Mouse (Mus musculus): ENCODE results near the gene Nup205.
A peak's percentile ranks its signal among the peaks of the same experiment; 100 is the strongest.
"Not testable (repeated sequence)": the region's sequence is repeated elsewhere in the genome, so short reads cannot be mapped to it uniquely, and the experiment has no call there.

Nup205 gene

DNA sequence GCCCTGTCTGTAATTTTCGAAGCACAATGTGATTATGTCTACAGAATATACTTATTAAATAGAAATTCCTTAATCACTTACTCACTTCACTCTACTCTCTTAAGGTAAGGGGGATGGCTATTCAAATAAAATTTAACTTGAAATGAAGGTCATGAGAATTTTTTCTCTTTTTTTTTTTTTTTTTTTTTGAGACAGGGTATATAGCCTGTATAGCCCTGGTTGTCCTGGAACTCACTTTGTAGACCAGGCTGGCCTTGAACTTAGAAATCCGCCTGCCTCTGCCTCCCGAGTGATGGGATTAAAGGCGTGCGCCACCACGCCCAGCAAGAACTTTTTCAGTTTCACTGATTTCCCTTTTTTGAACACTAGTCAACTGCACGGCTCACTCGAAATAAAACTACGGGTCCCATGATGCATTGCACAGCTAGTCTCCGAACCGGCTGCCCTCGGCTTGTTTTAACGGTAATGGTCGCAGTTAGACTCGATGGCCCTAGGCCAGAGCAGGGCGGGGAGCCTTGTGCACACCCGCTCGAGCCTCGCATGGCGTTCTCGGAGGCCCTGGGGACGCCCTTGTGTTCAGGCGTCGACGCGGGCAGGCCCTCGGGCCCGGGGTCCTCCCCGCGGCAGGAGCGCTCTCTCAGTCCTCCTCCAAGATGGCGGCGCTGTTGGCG lies at the start of gene Nup205:
Gene Nup205, plus strand, starts transcription at position 443 of the 671 bp plus-strand sequence.
- peak; percentile 78 to 87 for DNase-seq

DNA sequence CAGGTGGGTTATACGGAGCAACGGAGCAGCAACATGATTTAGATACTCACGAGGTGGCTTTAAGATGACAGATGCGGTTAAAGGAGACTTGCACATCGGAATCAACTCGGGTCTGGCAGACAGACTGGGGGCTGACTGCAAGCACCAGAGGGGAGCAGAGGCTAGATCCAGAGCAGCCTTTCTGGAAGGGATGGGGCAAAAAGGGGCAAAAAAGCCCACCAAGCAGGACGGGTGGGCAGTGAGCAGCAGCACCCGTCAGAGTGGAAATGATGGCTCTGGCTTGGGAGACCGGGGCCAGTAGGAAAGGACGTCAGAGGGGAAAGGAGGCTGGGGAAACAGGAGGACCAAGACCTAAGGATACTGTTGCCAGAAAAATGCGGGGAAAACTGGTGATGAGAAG lies 44.4 kb upstream of the Nup205 start:
- DNase-seq, result no peak

DNA sequence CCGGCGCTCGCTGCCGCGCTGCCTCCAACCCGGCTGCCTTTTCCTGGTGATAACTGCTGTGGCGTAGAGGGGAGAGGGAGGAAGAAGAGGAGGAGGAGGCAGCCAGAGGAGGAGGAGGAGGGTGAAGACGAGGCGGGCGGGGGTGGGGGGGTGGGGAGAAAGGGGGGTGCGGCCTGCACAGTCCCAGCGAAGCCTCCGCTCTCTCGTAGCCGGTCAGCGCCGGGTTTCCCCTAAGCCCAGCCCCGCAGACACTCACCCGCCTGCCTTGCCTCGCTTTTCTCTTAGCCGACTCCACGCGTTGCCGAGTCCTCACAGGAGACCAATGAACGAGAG lies 44.0 kb upstream of the Nup205 start:
- DNase-seq, result no peak

DNA sequence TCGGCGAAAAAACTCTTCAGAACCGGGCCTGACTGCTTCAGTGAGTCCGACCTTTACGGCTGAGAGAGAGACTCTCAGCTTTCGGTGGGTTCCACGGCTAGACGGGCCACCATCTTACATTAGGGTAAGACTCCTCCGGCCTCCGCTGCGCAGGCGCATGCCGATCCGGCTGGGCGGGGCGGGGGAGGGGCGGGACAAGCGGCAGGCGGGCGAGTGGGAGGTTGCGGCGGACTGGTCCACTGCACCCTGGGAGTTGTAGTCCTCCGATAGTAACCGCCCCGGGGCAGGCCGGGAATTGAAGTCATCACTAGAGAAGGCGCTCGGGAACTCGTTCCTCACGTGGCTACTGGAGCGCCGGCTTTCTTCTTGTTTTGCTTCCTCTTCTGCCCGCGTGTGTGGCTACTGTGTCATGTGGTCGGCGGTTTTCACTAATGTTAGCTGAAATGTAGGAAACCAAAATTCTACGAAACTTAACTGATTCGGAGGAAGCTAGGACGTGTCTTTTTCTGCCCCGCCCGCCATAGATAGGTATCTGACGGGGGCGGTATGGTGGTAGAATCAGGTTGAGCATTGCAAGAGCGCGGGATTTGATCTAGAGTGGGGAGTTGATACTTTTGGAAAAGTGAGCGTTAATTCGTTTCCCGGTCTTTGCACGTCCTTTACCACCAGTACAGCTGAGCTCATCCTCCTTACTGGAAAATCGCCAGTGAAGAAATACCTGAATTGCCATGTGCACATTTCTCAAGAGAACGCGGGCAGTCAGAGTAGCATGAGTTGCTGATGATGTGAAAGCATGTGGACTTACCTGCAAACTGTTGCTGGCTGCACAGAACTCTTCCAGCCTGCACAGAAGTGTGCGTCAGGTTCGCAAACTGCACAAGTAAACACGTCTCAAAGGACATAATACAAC lies 43.4 kb upstream of the Nup205 start, which contains the start of gene Cnot4:
Gene Cnot4, minus strand, starts transcription at position 146 of the 910 bp plus-strand sequence.
- DNase-seq, result peak; percentile 99

DNA sequence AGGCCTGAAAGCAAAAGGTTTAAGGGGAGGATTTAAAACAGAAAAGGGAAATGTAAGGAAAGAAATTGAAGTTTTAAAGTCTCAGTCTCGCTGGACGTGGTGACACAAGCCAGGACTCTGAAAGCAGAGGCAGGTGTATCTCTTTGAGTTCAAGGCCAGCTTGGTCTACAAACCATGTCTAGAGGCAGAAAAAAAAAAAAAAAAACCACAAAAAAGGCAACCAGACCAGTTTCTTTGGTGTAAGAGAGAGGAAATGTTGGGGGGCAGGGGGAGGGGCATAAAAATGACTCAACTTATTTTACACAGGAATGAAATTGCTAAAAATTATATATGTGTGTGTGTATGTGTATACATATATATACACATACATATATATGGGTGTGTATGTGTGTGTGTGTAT lies 42.4 kb upstream of the Nup205 start:
- no peak for DNase-seq

DNA sequence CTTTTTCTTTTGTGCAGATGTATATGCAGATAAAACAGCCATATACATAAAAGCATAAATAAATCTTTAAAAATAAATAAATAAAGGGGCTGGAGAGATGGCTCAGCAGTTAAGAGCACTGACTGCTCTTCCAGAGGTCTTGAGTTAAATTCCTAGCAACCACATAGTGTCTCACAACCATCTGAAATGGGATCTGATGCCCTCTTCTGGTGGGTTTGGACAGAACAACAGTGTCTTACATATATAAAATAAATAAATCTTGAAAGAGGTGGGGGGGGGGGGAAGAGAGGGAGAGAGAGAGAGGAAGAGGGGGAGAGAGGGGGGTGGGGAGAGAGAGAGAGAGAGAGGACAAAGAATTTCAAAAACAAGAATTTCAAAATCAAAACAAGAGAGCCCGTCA lies 36.9 kb upstream of the Nup205 start:
- DNase-seq, result no peak

DNA sequence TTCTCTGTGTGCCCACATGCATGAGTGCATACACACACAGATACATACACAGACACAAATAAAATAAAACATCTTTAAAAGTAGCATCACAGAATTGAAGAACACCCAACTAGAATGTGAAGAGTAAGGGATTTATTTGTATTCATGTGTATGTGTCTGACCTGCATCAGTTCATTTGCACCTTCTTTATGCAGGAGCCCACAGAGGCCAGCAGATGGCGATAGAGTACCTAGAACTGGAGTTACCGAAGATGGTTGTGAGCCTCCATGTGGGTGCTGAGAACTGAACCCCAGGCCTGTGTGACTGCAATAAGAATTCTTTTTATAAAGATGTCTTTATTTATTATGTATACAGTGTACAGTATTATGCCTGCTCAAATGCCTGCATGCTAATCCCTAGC lies 31.7 kb upstream of the Nup205 start:
- DNase-seq, result no peak

DNA sequence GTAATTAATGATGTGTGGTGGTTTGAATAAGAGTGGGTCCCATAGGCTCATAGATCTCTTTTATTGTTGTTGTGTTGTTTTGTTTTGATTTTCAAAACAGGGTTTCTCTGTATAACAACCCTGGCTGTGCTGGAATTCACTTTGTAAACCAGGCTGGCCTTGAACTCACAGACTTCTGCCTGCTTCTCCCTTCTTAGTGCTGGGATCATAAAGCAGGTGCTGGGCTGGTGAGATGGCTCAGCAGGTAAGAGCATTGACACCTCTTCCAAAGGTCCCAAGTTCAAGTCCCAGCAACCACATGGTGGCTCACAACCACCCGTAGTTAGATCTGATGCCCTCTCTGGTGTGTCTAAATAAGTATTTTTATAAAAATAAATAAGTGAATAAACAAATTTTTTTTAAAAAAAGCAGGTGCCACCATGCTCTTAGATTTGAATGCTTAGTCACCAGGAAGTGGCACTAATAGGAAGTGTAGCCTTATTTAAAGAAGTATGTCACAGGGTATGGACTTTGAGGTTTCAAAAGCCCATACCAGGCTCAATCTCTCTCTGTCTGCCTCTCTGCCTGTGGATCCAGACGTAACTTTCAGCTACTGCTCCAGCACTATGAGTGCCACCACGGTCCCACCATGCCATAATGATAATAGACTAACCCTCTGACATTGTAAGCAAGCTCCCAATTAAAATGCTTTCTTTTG lies 29.3 kb upstream of the Nup205 start:
- DNase-seq, result no peak

DNA sequence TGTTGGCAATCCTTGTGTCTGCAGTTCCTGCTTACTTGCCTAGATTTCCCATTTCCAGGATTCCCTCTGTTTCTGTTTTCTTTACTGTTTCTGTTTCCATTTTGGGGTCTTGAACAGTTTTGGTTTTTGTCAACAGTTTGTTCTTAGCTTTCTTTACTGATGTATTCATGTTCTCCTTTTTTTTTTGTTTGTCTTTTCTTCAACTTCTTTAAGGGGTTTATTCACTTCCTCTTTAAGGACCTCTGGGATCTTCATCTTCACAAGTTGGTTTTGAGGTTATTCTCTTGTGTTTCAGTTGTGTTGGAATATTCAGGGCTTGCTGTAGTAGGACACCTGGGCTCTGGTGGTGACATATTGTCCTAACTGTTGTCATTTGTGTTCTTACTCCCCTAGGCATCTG lies 22.7 kb upstream of the Nup205 start:
- no peak for DNase-seq

DNA sequence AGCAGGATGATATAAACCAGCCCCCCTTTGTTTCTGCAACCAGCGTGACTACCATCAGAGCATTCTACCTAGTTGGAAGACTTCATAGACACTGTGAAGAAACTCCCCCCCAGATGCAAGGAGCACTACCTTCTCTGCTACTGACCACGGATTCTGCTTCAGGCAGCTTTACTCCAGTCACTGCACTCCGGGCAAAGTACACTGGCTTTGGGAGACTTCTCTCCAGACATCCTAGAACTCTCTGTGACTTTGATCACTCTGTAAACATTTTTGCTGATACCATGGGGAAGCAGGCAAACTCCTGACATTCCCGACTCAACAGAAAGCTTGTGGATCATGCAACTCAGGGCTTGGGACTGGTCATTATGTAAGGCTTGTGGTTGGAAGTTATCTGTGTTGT lies 8.0 kb upstream of the Nup205 start:
- peak; percentile 4 to 47 for DNase-seq

DNA sequence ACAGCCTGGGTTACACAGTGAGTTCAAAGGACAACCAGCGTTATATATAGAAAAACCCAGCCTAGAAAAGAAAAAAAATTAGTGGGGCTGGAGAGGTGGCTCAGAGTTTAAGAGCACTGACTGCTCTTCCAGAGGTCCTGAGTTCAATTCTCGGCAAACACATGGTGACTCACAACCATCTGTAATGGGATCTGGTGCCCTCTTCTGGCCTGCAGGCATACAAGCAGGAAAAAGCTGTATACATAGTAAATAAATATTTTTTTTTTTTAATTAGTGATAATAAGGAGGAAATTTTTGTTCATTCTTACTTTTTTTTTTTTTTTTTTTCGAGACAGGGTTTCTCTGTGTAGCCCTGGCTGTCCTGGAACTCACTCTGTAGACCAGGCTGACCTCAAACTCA lies 5.2 kb upstream of the Nup205 start:
- not testable (repeated sequence) for DNase-seq

DNA sequence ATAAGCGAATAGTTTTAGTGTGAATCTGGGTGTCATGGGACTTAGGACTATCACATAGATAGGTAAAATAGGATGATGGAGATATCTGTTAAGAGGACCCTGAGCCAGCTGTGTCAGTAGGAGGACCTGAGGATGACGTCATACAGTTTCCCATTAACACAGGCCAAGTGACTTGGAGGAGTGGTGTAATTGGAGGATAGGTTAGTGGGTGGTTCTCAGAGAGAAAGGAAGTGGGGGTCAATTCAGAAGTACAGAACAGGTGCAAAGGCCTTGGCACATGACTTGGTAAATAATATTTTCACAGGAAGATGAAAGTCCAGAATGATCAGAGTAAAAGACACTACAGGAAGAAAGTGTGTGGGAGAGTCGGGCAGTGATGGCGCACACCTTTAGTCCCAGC lies 4.0 kb upstream of the Nup205 start:
- no peak for DNase-seq

DNA sequence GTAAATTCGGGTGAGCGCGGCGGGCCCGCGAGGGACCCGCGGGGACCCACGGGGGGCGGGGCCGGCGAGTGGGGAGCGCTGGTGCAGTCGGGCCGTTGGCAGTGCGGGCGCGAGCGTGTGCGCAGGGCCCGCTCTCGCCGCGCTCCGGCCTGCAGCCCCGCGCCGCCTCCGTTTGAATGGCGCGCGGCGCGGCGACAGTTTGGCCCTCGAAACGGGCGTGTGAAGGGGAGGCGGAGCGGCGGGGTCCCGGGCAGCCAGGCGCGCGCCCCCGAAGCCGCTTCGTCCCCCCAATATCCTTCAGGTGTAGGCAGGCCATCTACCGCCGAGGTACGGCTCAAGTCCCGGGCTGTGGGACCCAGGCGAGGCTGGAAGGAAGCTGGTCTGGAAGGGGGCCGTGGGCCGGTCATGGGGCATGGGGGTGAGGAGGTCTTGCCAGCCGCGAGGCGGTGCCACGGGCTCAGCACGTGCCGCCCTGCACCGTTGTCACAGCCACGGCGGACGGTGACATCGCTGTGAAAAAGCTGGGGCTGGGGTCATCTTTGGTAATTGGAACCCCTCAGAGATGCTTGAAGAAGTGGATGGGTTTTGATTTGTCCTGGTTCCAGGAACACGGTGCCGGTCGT lies 540 bp downstream of the Nup205 start:
- DNase-seq, result peak in 1 of 2 experiments; percentile 56

DNA sequence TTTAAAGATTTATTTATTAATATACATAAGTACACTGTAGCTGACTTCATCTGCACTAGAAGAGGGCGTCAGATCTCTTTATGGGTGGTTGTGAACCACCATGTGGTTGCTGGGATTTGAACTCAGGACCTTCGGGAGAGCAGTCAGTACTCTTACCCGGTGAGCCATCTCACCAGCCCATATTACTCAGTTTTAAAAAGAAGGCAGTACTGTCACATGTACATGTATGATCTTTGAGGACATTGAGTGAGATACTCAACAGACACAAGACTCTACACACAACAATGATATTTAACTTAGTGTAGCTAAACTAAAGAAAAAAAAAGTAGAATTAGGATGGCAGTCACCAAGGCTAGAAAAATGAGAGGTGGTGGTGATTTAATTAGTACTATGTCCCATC lies 2.1 kb downstream of the Nup205 start:
- not testable (repeated sequence) for DNase-seq

DNA sequence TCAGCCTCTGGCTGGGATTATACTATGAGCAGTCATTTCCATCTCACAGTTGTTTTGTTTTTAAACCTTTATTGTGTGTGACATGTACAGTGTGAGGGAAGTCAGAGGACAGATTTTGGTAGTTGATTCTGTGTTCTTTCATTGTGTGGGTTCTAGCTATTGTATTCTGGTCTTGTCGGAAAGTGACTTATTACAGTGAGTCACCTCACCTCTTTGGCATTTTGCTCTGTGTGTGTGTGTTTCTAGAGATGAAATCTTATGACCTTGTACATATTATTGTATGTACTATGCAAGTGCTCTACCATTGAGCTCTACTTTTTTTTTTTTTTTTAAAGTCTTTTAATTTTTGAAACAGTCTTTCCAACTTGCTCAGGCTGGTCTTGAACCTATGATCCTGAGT lies 7.6 kb downstream of the Nup205 start:
- DNase-seq, result no peak

DNA sequence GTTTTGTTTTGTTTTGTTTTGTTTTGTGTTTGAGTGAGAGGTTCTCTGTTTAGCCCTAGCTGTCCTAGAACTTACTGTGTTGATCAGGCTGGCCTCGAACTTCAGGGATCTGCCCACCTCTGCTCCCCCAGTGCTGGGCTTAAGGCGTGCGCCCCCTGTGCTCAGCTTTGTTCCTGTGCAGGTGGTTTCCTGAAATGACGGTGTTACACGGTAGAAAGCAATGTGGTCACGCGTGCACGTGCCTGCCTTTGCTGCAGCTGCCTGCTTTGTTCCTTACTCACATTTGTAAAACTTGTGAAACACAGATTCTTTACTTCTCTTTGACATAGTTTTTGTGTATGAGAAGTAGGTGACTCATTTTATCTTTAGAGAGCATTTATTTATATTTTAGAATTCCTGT lies 14.0 kb downstream of the Nup205 start:
- DNase-seq, result no peak

DNA sequence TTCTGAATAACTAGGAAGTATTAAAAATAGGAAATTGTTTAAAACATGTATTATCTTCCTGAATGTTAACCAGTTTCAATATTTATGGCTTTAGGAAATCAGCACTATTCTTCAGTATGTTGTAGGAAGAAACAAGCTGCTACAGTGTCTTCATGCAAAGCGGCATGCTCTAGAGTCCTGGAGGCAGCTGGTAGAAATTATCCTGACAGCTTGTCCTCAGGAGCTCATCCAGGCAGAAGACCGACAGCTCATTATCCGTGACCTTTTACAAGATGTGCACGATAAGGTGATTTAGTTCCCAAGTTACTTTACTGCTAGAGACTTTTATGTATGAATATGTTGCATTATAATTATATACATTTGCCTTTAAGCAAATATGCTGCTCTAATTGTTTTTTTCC lies 48.5 kb downstream of the Nup205 start:
- no peak for DNase-seq

DNA sequence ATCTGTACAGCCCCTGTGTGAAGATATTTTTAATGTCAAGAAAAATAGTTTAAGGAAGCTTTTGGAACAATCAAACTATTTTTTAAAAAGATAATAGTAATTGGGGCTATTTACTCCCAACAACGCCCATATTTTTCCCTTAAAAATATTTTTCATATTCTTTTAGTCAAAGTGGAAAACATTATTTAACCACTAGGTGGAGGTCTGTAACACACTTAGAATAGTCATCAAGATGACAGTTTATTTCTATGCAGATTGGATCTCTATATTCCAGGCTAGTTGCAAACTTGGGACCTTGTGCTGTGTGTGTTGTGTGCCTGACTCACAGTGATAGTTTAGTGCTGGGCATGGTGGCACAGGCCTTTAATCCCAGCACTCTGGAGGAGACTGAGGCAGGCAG lies 52.2 kb downstream of the Nup205 start:
- DNase-seq, result no peak

DNA sequence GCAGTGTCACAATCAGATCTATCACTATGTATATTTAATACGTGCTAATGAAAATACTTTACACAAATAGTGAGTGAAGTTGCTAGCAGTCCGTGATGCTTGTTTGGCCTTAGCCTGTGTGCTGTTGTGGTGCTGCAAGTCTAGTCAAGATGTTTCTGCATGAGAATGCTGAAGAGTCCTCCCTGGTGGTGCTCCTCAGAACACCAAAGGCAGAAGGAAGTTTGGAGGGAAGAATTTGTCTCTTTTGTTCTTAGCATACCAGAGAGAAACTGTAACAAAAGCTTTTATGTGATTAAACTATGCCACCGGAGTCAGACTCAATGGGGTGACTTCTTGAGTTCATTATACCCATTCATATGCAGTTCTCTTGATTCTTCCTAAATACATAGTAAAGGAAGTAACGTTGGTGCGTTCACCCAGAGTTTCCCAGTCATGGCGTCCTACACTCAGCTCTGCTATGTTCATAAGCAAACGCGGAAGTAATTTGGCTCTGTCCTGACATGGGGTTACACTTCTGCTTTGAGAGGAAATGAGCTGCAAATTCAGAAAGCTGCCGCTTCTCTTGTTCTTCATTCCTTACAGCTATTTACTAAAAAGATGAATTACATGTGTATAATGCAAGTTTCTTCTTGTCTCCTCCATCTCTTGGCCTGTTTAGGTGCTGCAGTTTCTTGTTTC lies 59.0 kb downstream of the Nup205 start:
- no peak for DNase-seq

DNA sequence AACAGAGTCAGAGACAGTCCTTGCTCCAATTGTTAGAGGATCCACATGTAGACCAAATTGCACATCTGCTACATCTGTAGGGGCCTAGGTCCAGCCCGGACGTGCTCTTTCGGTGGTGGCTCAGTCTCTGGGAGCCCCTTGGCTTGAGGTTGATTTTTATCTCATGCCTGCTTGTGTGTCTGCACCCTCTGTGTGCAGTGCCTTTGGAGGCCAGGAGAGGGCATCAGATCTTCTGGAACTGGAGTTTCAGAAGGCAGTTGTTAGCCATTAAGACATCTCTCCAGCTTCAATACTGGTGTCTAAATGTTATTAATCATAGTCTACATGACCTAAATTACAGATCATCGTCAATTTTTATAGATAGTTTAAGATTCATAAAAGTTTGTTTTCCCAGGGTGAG lies 66.0 kb downstream of the Nup205 start:
- DNase-seq, result no peak

DNA sequence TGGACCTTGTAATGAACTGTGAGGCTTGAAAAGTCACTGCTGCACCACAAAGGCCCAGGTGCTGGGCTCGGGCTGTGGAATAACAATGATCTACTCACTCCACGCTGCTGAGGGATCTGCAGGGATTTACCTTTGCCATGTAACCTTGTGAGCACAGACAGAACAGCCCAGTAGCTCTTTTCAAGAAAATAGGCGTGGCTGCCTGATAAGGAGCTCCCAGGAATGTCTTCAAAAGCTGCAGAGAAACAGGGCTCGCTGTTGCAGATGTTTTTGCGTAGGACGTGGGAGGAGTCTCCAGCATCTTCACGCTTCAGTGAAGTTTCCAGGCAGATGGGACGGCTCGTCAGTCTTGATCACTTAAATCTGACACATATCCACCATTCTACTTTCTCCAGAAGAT lies 66.8 kb downstream of the Nup205 start:
- DNase-seq, result no peak

DNA sequence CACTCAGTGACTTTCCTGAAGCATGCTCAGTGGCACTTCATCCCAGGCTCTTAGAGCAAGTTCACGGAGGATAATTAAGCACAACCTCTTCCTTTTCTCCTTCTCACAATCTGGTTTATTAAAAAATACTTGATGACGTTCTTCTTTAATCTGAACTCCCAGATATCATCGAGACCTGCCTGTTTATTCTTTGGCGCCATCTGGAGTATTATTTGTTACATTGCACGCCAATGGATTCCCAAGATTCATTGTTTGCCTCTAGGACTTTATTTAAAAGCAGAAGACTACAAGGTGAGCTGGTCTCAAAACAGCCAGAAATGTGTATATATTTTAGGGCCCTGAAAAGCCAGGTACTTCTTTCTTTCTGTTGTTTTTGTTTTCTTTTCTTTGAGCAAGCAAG lies 67.9 kb downstream of the Nup205 start:
- no peak for DNase-seq

All from kidney, postnatal 25 days (tissue).